Mouse (Mus musculus) T-helper 17 cell (primary cell): ENCODE results near the gene Etfa.

ENCODE experiments used
- in situ Hi-C, 2 experiments: fragments of 300-600 bp; cut with MboI, MseI; formaldehyde crosslinking; loops; 1 replicate in 1 of 2; 2 replicates in 1 of 2; pipeline ENCODE4 v1.15.1; 2025; ENCODE audit warnings: high pct_unique_total_duplicates in 2 of 2

Gene Etfa

GRCm38 (mm10) chr9:55430133-55430532 is 81.9 kb downstream of the Etfa start:
- in situ Hi-C loops, result loop anchor here (5.0 kb wide), 2 partner anchors 102 to 487 kb away; no protein-coding TSS in a partner anchor

- in situ Hi-C loops, result loop anchor here in 1 of 2 experiments (5.0 kb wide), 1 partner anchor 483 kb away; no protein-coding TSS in a partner anchor
These were observed 82.6 kb downstream of the Etfa start for GRCm38 (mm10) chr9:55429242-55429975.

- in situ Hi-C loops, result loop anchor here in 1 of 2 experiments (5.0 kb wide), 1 partner anchor 487 kb away; no protein-coding TSS in a partner anchor
These were observed 86.7 kb downstream of the Etfa start for GRCm38 (mm10) chr9:55425271-55425810.

- in situ Hi-C loops, result no loop called here
These were observed 88.3 kb downstream of the Etfa start for GRCm38 (mm10) chr9:55423451-55424424.

GRCm38 (mm10) chr9:55421786-55422185 is 90.3 kb downstream of the Etfa start:
- in situ Hi-C loops, result no loop called here

GRCm38 (mm10) chr9:55411154-55411553 is 100.9 kb downstream of the Etfa start:
- in situ Hi-C loops, result no loop called here

GRCm38 (mm10) chr9:55410430-55410829 is 101.6 kb downstream of the Etfa start:
- in situ Hi-C loops, result no loop called here

GRCm38 (mm10) chr9:55409833-55410232 is 102.2 kb downstream of the Etfa start:
- in situ Hi-C loops, result no loop called here

- in situ Hi-C loops, result no loop called here
These were observed 103.2 kb downstream of the Etfa start for GRCm38 (mm10) chr9:55408851-55409250.

- in situ Hi-C loops, result no loop called here
These were observed 105.3 kb downstream of the Etfa start for GRCm38 (mm10) chr9:55406773-55407172.

- in situ Hi-C loops, result no loop called here
These were observed 106.9 kb downstream of the Etfa start for GRCm38 (mm10) chr9:55404976-55405702.
